Mouse (Mus musculus): Measurements from ENCODE around the gene Wdfy3.

Wdfy3 gene

GRCm38 (mm10) chr5:101832042-101832441, 237.7 kb downstream of the Wdfy3 start:
- DNase-seq (ENCODE audit: low spot score): no peak

DNA sequence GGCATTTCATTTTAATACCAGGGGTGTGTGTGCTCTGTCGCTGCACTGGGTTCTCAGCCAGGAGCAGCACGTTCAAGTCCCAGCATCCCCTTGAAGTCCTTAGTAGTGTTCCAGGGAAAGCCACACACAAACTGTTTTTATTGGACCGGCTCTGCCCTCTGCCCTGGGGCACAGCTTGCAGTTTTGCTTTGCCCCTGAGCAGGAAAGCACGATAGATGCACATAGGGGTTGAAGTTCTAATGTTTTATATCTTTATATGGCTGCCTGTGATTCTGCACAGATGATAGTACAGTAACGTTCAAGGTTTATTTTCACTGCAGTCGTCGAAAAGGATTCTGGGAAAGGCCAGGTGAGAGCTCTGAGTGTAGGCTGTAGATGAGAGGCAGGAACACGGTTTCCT, 239.5 kb downstream of the Wdfy3 start:
- no peak for DNase-seq (ENCODE audit: low spot score)

- no peak for DNase-seq (ENCODE audit: low spot score)
These were observed 240.8 kb downstream of the Wdfy3 start for GRCm38 (mm10) chr5:101828932-101829331.

GRCm38 (mm10) chr5:101827477-101827876, 242.2 kb downstream of the Wdfy3 start:
- no peak for DNase-seq (ENCODE audit: low spot score)

DNA sequence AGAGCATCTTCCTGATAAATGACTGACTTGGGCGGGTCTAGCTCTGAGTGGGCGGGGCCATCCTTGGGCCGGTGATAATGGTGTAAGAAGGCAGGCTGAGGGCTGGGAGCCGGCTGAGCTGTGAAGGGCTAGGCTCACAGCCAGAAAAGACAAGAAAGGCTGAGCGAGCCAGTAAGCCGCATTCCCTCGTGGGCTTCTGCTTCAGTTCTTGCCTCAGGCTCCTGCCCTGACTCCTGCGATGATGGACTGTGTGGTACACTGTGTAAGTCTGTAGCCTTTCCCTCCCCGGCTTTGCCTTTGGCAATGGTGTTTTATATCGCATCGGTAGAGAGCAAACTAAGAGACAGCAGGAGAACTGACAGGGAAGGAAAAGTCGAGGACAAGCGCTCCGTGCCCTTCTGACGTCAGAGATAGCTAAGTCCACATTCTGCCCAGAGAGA, 243.2 kb downstream of the Wdfy3 start:
- DNase-seq (ENCODE audit: low spot score): peak; percentile 53

GRCm38 (mm10) chr5:101825111-101825911, 244.4 kb downstream of the Wdfy3 start:
- DNase-seq (ENCODE audit: low spot score): no peak

DNA sequence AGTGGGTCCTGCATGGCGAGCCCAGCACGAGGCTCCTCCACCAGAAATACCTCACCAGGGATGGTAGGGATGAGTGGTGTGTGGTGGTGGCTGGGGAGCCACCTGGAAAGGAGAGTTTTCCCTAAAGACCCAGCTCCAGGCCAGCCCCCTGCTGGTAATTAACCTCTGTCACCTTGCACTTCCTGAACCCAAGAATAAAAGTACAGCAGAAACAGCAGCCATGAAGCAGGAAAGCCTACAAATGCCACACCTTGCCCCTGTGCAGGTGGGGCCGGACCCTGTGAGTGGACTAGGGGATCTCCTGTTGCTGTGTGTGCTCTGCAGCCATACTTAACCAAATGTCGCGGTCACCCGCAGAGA, 247.4 kb downstream of the Wdfy3 start:
- DNase-seq (ENCODE audit: low spot score): no peak

GRCm38 (mm10) chr5:101821491-101822310, 248.0 kb downstream of the Wdfy3 start:
- no peak for DNase-seq (ENCODE audit: low spot score)

GRCm38 (mm10) chr5:101821052-101821451, 248.7 kb downstream of the Wdfy3 start:
- DNase-seq (ENCODE audit: low spot score): no peak

DNA sequence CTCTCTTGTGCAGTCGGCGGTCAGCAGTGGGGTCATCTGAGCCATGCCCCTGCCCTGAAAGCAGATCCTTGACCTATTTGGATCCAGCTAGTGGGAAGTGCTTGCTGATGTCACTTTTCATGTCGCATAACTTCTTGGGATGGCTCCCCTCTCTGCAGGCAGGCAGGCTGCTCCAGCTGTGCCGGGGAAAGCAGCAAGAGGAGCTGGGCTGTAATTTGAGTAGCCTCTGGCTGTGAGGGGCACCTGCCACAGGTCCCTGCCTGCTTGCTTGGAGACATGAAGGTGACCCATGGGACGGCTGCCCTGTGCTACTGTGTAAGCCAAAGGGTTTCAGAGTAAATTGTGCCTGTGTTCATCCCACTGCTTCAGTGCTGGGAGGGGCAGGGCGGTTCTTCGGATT, 249.9 kb downstream of the Wdfy3 start:
- no peak for DNase-seq (ENCODE audit: low spot score)

DNA sequence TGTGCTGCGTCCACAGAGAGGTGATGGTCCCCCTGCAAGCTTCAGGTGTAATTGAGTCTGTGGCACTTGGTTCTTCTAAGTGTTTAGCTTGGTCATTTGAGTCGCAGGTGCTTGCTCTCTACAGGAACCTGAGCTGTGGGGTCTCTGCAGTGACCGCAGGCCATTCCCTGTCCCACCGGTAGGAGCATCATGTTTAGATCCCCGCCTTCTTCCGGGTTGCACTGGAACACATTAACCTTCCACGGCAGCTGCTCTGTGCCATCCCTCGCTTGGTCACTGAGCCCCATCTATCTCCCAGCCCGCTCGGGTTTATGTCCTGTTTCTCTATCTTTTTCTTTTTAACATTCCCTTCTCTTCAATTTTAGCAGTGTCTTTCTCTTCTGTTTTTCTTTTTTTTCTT, 250.5 kb downstream of the Wdfy3 start:
- DNase-seq (ENCODE audit: low spot score): no peak

GRCm38 (mm10) chr5:101816822-101817221, 252.9 kb downstream of the Wdfy3 start:
- DNase-seq (ENCODE audit: low spot score): no peak

DNA sequence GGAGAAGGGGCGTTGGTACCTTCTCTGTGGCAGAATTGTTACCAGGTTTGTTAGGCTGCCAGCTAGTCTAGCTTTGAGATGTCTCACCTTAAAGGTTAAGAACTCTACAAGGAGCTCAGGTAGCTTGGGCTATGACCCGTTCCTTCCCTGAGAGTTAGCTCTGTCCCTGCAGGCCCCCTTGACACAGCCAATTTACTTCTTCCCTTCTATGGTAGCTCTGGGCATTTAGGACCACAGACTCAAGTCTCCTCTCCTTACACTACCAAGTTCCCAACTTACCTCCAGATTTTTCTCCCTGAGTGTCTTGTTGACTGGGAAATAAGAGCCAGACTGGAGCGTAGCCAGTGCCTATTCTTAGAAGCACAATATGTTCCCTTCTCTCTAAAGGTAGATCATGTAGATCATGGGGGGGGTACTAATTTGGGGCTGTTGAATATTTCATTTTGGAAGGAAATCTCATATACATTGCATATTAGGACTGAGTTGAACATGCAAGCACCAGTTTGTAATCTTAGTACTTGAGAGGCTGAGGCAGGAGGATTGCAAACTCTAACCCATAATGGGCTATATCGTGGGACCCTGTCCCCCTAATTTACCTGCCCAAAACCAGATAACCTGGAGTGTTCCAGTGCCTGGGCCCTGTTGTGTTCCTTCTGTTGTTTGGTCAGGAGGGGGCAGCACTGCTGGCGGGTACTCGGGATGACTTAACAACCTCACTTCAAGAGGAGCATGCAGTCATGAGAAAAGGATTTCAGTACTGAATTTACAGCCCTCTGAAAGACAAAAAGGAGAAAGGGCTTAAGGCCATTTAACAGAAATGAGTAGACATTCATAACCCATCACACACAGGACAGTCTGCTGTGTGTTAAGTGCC, 258.2 kb downstream of the Wdfy3 start:
- DNase-seq (ENCODE audit: low spot score): no peak

- no peak for DNase-seq (ENCODE audit: low spot score)
These were observed 267.2 kb downstream of the Wdfy3 start for GRCm38 (mm10) chr5:101802358-101803022.

DNA sequence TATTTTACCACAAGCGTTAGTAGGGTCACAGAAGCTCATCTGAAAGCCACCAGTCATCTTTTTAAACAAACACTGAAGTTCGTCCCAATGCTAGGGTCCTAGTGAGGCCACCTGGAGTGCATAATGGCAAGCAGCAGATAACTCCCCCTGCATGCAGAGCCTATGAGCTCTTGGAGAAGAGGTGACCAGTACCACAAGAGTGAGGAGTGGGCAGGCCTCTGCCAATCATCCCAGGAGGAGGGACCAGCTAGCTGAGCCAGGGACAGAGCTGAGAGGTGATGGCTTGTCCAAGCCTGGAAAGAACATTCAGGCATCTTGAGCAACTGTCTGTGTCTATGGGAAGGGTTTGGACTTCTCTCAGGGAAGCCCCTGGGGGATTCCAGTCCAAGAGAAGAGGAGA, 267.8 kb downstream of the Wdfy3 start:
- DNase-seq (ENCODE audit: low spot score): peak; percentile 11

DNA sequence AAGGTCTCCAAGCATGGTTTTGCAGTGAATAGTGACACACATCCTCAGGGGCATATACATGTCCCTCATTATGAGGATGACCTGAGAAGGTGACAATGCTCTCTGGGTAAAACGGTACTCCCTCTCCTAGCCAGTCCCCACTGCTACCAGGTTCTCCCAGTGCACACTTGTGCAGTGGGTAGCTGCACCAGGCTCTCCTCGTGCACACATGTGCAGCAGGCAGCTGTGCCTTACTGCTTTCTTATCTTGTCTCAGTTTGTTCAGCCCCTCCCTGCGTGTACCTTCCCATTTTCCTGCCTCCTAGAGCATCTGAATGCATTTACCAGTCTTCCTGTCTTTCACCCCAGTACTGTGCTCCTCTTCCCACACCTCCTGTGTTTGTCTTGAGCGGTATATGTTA, 277.1 kb downstream of the Wdfy3 start:
- no peak for DNase-seq (ENCODE audit: low spot score)

DNA sequence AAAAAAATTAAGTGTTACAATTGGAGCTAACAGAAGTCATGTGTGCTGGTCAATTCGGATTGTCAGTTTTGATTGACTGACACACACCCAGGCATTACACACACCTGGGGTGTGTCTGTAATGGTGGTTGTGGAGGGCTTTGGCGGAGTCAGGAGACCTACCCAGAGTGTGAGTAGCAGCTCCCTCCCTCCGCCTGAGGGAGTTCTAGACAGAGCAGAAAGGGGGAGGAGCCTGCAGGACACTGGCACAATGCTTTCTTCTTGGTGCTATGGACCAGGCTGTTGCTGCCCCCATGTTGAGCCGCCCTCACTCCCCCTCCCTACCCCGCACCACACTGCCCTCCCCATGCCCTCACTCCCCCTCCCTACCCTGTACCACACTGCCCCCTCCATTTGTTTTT, 279.2 kb downstream of the Wdfy3 start:
- DNase-seq (ENCODE audit: low spot score): no peak

GRCm38 (mm10) chr5:101789770-101790169, 280.0 kb downstream of the Wdfy3 start:
- no peak for DNase-seq (ENCODE audit: low spot score)

GRCm38 (mm10) chr5:101785921-101786614, 283.7 kb downstream of the Wdfy3 start:
- no peak for DNase-seq (ENCODE audit: low spot score)

- DNase-seq (ENCODE audit: low spot score): no peak
These were observed 284.9 kb downstream of the Wdfy3 start for GRCm38 (mm10) chr5:101784787-101785186.

DNA sequence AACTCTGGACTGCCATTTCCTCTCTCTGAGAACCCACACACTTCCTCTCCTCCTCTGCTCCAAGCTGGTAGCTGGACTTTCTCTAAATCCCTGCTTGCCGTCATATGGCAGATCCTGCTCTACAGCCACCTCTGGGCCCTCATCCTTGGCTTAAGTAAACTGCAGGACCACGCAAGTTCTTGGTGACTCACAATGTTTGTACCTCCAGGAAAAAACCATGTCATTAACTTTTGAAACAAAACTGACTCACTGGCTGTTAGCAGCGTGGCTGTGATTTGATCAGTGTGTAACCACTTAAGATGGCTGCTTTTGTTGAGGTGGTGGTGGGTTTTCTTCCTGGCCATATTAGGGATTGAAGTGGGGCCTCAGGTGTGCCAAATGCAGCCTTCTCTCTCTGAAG, 285.4 kb downstream of the Wdfy3 start:
- DNase-seq (ENCODE audit: low spot score): no peak

All from adipocyte (in vitro differentiated cells).